Mouse (Mus musculus) adrenal gland, postnatal 0 days (tissue): ENCODE measurements around the gene Igfbp6. TPM values are rescaled to one million over a fixed set of nuclear protein-coding genes. Genes with fewer than 3 reads are reported as not detected.

Experiments
- polyA plus RNA-seq: library from polyadenylated mRNA; unstranded; fragments of >200 nt; fragmentation: Nextera tagmentation; extraction: Ambion mirVana; gene quantifications from 2 replicates; pipeline ENCODE4 v1.2.1, GENCODE M21; 2015

The Igfbp6 gene
- polyA plus RNA-seq = 140 and 238 TPM in 2 replicates

DNA sequence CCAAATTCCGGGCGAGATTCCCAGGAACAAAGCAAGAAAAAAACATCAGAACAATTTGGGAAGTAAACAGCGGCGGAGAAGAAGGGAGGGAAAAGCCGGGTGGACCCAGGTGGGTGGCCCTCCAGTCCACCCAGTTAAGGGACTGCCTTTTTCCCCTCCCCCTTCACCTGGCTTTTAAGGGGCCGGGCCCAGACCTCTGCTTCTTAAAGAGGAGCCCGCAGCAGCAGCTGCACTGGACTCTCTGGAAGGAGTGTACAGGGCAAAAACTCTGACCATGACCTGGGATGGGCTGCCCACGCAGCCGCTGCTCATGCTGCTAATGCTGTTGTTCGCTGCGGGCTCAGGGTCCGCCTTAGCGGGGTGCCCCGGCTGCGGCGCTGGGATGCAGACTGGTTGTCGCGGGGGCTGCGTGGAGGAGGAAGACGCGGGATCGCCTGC lies at the start of gene Igfbp6:
Gene Igfbp6 (plus strand): TSS at position 89 of the 438 bp plus-strand sequence.

GRCm38 (mm10) chr15:102100161-102100981 lies 43.8 kb upstream of the Igfbp6 start, which contains the start of gene Tns2:
TSS of gene Tns2 (plus strand) at chr15:102100413.

DNA sequence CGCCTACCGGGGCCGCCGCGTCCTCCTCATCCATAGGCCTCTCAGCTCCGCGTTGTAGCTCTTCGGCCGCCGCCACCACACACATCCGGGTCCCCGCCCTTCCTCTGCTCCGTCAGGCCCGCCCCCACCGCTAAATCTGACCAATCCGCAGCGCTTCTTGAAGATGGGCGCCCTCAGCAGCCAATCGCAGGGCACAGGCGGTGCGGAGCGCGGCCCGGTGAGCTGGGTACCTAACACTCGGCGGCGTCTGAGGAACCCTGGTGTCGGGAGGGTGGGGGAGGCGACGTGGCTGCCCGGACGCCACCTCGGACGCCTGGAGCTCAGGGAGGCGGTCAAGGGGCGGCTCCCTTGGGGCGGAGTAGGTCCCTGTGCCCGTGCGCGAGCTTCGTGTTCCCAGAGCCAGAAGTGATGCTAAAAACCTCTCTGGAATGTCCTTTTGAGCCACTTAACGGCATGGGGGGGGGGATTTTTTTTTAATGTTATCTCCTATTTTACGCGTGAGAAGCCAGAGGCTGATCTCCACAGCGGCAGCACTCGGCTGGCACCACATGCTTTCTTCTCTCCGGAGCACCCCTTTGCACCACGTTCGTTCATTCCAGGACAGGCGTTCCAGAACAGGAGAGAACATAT lies 7.9 kb upstream of the Igfbp6 start, which contains the start of gene Spryd3:
Gene Spryd3 (minus strand): TSS at position 106 of the 630 bp plus-strand sequence.

GRCm38 (mm10) chr15:102150301-102151135 lies 6.4 kb downstream of the Igfbp6 start, which contains the start of gene Soat2:
TSS of gene Soat2 (plus strand) at chr15:102150526.

Other genes with a start within 250 kb of the Igfbp6 start
- 0.12 and 8.4 TPM in 2 replicates for gene Krt4, start 219.6 kb upstream of the Igfbp6 start, polyA plus RNA-seq
- gene Krt79, start 204.0 kb upstream of the Igfbp6 start, polyA plus RNA-seq = 0.06 and 0.18 TPM in 2 replicates
- gene Krt78, start 190.1 kb upstream of the Igfbp6 start, polyA plus RNA-seq = 0.04 and 0.24 TPM in 2 replicates
- gene Krt8, start 139.9 kb upstream of the Igfbp6 start, polyA plus RNA-seq = 16.4 and 18.5 TPM in 2 replicates
- 17.9 and 22.7 TPM in 2 replicates for gene Krt18, start 116.2 kb upstream of the Igfbp6 start, polyA plus RNA-seq
- gene Eif4b, start 70.6 kb upstream of the Igfbp6 start, polyA plus RNA-seq = 56.3 and 69.5 TPM in 2 replicates
- gene Tns2, start 43.9 kb upstream of the Igfbp6 start, polyA plus RNA-seq = 30.7 and 39.4 TPM in 2 replicates
- gene Spryd3, start 8.1 kb upstream of the Igfbp6 start, polyA plus RNA-seq = 25.6 and 29.0 TPM in 2 replicates
- 0.69 and 0.79 TPM in 2 replicates for gene Soat2, start 6.2 kb downstream of the Igfbp6 start, polyA plus RNA-seq
- 24.1 and 32.2 TPM in 2 replicates for gene Zfp740, start 58.9 kb downstream of the Igfbp6 start, polyA plus RNA-seq
- 66.5 and 80.5 TPM in 2 replicates for gene Csad, start 60.4 kb downstream of the Igfbp6 start, polyA plus RNA-seq
- 0.90 and 2.7 TPM in 2 replicates for gene Itgb7, start 87.6 kb downstream of the Igfbp6 start, polyA plus RNA-seq
- gene Rarg, start 113.2 kb downstream of the Igfbp6 start, polyA plus RNA-seq = 16.1 and 19.9 TPM in 2 replicates
- 0.19 and 0.49 TPM in 2 replicates for gene Gm9918, start 126.2 kb downstream of the Igfbp6 start, polyA plus RNA-seq
- gene Mfsd5, start 135.1 kb downstream of the Igfbp6 start, polyA plus RNA-seq = 42.8 and 60.8 TPM in 2 replicates
- gene Espl1, start 151.9 kb downstream of the Igfbp6 start, polyA plus RNA-seq = 4.3 and 4.6 TPM in 2 replicates
- 557 and 831 TPM in 2 replicates for gene Pfdn5, start 181.8 kb downstream of the Igfbp6 start, polyA plus RNA-seq
- 70.0 and 81.2 TPM in 2 replicates for gene Myg1, start 187.3 kb downstream of the Igfbp6 start, polyA plus RNA-seq
- gene Aaas, start 206.4 kb downstream of the Igfbp6 start, polyA plus RNA-seq = 20.1 and 31.7 TPM in 2 replicates
- gene Sp7, start 222.8 kb downstream of the Igfbp6 start, polyA plus RNA-seq = 0.10 and 0.27 TPM in 2 replicates